Mouse (Mus musculus) urinary bladder, postnatal 4 days (tissue): ENCODE measurements around the gene Bckdha.
A peak's percentile ranks its signal among the peaks of the same experiment; 100 is the strongest.

Source experiments
- DNase-seq, 2 experiments: peaks; one replicate each; pipeline ENCODE4 v3.0.0; 2021 to 2022; ENCODE audit warnings: low spot score in 2 of 2

Gene Bckdha

DNA sequence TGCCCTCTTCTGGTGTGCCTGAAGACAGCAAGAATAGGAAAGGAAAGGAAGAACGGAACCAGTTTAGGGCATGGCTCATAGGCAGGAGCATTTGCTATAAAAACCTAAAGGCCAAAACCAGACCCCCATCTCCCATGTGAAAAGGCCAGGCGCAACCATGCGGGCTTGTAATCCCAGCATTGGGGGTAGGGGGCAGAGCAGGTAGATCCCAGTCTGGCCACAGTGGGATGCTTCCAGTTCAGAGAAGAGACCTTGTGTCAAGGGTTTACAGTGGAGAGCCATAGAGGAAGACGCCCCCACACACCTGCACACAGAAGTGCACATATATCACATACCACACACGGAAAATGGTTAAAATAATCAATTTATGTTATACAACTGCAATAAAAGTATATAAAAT lies 44.7 kb downstream of the Bckdha start:
- DNase-seq, result peak in 1 of 2 experiments; percentile 47

DNA sequence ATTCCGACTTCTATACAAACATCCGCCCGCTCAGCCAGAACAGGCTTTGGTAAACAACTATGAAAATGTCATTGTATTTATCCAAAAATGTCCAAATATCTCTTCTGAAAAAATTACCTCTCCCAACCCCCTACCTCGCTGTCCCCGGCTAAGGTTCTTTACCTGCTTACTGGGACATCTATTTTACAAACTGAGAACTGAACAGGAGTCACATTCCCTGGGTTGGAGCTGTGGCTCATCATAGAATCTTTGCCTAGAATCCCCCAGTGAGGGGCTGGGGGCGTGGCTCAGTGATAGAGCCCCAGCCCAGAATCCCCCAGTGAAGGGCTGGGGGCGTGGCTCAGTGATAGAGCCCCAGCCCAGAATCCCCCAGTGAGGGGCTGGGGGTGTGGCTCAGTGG lies 47.3 kb downstream of the Bckdha start:
- DNase-seq, result no peak

DNA sequence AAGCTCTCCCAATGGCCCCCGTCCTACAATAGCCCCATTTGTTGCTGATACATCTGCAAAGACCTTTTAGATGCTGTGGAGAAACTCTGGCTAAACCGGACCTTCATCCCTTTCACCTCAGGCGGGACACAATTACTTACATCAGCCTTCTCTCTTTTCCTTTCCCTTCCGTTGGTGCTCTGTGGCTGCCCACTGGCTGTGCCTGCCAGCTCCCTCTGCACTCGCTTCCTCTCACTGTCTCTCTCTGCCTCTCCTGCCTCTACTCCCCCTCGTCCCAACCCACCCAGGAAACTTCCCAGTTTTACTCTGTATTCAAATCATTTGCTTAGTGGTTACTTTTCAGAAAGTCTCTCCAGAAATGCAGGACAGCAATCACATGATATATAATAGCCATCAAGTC lies 48.7 kb downstream of the Bckdha start:
- DNase-seq, result no peak

DNA sequence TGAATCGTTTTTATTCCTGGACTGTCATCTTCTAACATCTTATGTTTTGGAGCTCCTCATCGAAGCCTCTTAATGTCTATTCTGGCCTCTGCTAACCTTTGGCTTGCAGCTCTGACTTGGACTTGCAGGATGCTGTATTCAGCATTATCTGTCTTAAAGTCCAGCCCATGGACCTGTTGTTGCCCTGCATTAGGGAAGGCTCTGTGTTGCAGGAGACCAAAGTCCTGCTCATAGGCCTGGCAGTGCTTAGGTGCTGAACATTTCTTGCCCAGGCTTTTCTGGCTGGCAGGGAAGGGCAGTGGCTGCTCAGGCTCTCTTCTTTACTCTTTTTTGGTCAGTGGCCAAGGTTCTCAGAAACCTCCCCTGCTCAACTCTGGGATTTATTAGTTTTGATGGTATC lies 51.6 kb downstream of the Bckdha start:
- no peak for DNase-seq

DNA sequence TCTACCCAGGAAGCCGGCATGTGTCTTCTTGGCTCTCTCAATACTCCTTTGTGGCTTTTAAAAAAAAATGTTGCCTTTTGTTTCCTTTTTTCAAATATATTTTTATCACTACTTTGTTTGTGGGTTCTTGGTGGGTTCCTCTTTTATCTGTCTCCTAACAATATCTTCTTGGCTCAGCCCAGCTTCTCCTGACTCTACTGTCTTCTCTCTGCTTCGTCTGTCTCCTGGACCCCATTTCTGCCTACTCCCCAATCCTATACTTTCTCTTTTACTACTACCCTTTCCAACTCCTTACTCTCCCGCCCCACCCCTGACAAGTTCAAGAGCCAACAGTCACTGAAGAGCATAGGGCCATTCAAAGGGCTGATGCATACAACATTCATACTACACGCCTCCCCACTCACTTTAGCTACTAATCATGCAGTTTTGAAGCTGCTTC lies 52.1 kb downstream of the Bckdha start:
- peak in 1 of 2 experiments; percentile 41 for DNase-seq

DNA sequence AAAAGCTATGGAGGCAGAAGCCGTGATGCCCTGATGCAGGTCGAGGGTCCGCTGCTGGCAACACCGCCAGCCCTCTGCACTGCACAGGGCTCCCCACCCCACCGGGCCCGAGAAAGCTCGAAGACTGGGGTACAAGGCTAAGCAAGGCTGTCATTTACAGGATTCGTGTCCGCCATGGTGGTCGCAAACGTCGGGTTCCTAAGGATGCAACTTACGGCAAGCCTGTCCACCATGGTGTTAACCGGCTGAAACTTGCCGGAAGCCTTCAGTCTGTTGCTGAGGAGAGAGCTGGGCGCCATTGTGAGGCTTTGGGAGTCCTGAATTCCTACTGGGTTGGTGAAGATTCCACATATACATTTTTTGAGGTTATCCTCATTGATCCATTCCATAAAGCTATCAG lies 57.4 kb downstream of the Bckdha start:
- peak in 1 of 2 experiments; percentile 48 for DNase-seq

DNA sequence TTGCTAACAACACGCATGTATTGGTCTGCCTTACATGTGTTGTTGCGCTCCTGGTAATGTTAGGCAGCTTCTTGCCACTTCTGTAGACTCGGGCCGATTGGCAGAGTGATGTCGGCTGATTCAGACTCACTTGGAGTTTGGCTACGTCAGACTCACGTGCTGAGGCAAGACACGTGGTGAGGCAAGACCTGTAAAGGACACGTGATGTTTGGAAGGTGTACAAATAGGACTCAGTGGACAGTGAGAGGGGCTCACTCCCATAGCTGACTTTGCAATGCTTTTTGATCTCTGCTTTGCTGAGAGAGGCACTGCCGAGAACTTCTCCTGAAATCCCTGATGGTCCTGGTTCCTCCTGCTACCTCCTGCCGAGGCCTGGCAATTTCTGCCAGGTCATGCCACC lies 58.1 kb downstream of the Bckdha start:
- DNase-seq, result no peak

DNA sequence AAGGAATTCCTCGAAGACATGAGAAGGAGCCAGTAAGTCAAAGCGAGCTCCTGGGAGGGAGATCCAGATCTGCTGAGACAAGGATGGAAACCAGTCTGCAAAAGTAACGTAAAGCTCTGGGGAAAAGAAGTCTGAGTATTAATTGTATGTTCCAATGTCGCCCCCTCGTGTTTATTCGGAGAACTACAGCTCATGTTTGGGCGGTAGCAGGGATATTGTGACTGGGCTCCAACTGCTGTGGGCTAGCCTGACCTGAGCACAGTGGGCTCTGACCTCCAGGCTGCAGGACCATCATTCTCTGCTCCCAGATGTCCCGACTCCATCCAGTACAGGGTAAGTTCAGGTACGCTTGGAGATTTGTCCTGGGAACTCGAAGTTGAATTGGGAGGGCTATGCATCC lies 59.1 kb downstream of the Bckdha start:
- peak; percentile 21 to 70 for DNase-seq

DNA sequence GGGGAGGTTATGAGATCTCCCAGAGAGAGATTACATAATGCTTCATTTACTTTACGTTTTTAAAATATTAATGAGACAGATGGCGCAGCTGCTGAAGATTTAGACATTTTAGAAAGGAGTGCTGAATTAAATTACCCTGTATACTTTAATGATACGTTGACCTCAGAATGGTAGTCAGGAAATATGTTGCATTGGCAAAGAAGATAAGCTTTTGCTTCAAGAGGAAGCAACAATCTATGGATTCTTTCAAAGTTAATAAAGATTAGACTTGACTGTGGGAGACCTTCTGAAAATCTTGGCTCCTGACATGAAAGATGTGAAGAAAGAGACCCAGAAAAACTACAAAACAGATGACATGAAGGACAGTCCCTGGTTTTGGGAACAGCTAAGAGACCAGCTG lies 64.9 kb downstream of the Bckdha start:
- DNase-seq, result no peak

DNA sequence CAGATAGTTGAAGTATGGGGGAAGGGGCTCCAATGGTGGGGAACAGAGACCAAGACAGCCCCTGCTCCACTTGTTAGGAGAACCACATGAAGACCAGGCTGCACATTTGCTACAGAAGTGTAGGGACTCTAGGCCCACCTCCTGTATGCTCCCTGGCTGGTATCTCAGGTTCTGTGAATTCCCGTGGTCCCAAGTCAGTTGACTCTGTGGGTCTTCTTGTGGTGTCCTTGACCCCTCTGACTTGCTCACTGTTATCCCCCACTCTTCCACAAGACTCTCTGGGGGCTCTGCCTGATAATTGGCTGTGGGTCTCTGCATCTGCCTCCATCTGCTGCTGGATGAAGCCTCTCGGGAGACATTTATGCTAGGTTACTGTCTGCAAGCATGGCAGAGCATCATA lies 67.6 kb downstream of the Bckdha start:
- DNase-seq, result no peak

DNA sequence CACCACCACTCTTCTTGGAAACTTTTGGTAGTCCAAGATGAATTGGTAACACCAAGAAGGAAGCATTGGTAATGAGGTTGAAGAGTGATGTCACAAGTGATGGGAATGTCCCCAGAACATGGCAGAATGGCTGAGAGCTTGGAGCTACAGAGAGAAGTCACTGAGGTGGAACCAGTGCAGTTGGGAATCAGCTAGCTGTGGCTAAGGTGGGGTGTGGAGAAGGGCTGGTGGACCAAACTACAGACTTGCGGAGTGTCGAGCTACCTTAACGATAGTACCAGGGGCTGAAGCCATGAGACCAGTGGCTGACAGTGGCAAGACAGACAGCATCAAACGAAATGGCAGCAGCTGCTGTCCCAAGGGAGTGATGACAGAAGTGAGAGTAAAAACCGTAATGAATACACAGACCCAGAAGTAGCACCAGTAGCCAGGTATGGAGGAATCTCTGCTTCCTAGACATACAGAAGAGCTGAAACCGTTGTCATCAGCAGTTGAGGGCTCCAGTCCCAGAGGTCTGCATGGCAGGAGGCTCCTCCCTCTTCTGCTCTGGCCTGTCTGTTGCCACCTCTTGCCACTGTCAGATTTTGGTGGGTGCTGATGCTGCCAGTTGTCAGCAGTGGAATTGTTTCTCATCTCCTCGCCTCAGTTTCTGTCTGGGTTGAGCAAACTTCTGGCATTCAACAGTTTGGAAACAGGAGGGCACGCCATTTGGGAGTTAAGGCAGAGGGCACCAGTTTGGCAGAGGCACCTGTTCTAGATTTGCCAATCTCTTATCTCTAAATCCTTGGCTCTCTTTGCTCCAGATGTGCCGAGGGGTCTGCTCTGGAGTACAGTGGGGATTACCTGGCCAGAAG lies 73.2 kb downstream of the Bckdha start:
- DNase-seq, result no peak

DNA sequence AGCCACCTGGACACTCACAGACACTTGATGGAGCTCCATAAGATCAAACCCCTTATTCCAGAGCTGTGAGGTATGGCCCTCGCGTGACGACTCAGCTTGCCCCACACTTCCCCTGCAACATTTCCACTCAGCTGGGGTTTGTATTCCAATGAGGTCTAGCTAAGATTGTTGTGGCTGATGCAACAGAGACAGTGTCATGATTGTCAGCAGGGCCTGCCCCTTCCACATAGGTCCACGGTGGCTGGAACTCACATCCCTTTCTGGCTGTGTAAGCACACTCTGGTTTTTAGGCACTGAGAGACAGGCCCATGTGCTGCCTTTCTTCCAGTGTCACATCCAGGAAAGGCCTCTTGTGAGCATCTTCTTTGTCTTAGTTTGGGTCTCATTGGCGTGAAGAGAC lies 74.1 kb downstream of the Bckdha start:
- DNase-seq, result no peak

DNA sequence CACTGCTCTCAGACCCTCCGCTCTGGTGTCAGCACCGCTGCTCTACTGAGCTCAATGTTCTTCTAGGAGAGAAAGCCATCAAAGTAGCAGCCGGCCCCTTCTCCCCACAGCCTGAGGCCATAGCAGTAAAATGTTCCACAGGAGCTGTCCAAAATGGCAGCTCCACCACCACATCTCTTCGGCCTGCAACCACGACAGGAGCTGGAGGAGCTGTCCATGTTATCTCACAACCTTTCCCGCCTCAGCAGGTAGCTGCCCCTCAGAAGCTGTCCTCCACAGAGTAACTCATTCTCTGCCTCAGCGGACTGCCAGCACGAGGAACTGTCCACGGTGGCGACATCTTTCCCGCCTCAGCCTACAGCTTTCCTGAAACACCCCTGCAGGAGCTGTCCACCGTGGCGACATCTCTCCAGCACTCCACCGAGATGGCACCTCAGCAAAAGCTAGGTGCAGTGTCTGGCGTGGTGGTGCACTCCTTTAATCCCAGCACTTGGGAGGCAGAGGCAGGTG lies 76.4 kb downstream of the Bckdha start:
- DNase-seq, result no peak
